Mouse (Mus musculus) cortical plate, adult 2 months (tissue): ENCODE data around the gene Mdh2.

Experiments
- CTCF ChIP-seq: fragments of 200-500 bp; IDR thresholded peaks from 2 replicates; pipeline ENCODE4 v1.5.1; 2011; ENCODE audit warnings: mild to moderate bottlenecking, control low read depth, low read length; ENCODE audit not compliant: insufficient read depth; ENCODE audit errors: extremely low read depth
- POLR2A ChIP-seq: fragments of 200-500 bp; IDR thresholded peaks from 2 replicates; pipeline ENCODE4 v1.6.1; 2011; ENCODE audit warnings: mild to moderate bottlenecking, low read length, control low read depth; ENCODE audit not compliant: insufficient read depth; ENCODE audit errors: extremely low read depth

DNA sequence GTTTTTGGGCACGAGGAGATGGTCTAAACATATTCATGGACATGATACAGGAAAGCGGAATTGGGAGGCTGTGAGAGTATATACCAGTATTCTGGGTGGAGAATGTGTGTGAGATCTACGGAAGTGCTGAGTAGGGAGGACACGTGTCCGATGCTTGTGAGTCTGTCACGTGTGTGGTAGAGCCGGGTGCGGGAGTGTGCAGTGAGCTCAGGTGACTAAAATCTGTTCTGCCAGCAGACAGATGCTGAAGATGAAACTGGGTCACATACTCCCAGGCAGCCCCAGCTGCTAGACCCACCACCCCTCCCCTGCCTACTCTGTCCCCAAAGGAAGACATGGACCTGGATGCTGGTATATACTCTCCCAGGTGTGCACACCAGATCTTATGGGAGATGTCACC, 24.4 kb downstream of the Mdh2 start:
- TF ChIP-seq CTCF (no peak), POLR2A (no peak)
